Mouse (Mus musculus) lung, postnatal 0 days (tissue): ENCODE measurements around the gene Utp14a. TPM values are rescaled to one million over a fixed set of nuclear protein-coding genes. Genes with fewer than 3 reads are reported as not detected.
A peak's percentile ranks its signal among the peaks of the same experiment; 100 is the strongest.

Source experiments
- ATAC-seq: fragments of 200-750 bp; cut with Nextera tagmentation; 2 replicates; pipeline ENCODE4 v1.8.0; 2017; ENCODE audit warnings: moderate library complexity
- DNase-seq: peaks from one replicate; pipeline ENCODE4 v3.0.0-alpha.2; 2016; ENCODE audit warnings: low spot score
- H3K27ac ChIP-seq: fragments of 300-500 bp; sonication (generic); 2 replicates; pipeline ENCODE4 v1.5.1; 2014; ENCODE audit warnings: antibody characterized with exemption, mild to moderate bottlenecking, low read length, mixed read lengths
- H3K27me3 ChIP-seq: fragments of 300-500 bp; sonication (generic); replicated peaks from 2 replicates; pipeline ENCODE4 v1.6.1; 2014; ENCODE audit warnings: low read length, mixed read lengths; ENCODE audit not compliant: insufficient read depth
- H3K36me3 ChIP-seq: fragments of 300-500 bp; sonication (generic); 2 replicates; pipeline ENCODE4 v1.6.1; 2014; ENCODE audit warnings: low read length, mixed read lengths; ENCODE audit not compliant: insufficient read depth
- H3K4me1 ChIP-seq: fragments of 300-500 bp; sonication (generic); 2 replicates; pipeline ENCODE4 v1.6.1; 2014; ENCODE audit warnings: antibody characterized with exemption, low read depth, low read length, mixed read lengths; ENCODE audit not compliant: insufficient read depth
- H3K4me2 ChIP-seq: fragments of 300-500 bp; sonication (generic); replicated peaks from 2 replicates; pipeline ENCODE4 v1.6.1; 2014; ENCODE audit warnings: low read depth, mild to moderate bottlenecking, low read length, moderate library complexity, mixed read lengths
- H3K4me3 ChIP-seq: fragments of 300-500 bp; sonication (generic); 2 replicates; pipeline ENCODE4 v1.5.1; 2014; ENCODE audit warnings: low read depth, low read length
- H3K9ac ChIP-seq: fragments of 300-500 bp; sonication (generic); replicated peaks from 2 replicates; pipeline ENCODE4 v1.6.1; 2014; ENCODE audit warnings: low read depth, mild to moderate bottlenecking
- H3K9me3 ChIP-seq: fragments of 300-500 bp; sonication (generic); 2 replicates; pipeline ENCODE4 v1.6.1; 2016; ENCODE audit warnings: low read length, mixed read lengths
- CTCF ChIP-seq: IDR thresholded peaks from 2 replicates; pipeline ENCODE4 v1.5.1; 2016; ENCODE audit warnings: antibody characterized with exemption, mild to moderate bottlenecking
- EP300 ChIP-seq: IDR thresholded peaks from 2 replicates; pipeline ENCODE4 v1.6.1; 2016; ENCODE audit warnings: antibody characterized with exemption, mild to moderate bottlenecking, control low read depth
- WGBS: fragments of 180-500 bp; shearing (Covaris S2); extraction: QIAGEN DNeasy Blood & Tissue Kit; methylation state at CpG from one replicate; pipeline ENCODE4 v1.1.7; 2014; 5-methylcytosine and 5-hydroxymethylcytosine counted together
- polyA plus RNA-seq: library from polyadenylated mRNA; unstranded; fragments of >200 nt; fragmentation: Nextera tagmentation; extraction: Ambion mirVana; gene quantifications from 2 replicates; pipeline ENCODE4 v1.2.1, GENCODE M21; 2015

The Utp14a gene
- polyA plus RNA-seq, 1 experiment from 2014 or later = 11.0 TPM

- Histone ChIP-seq H3K27ac (no peak overlapping the region), H3K9me3 (no peaks in the 10 kb centered on the region), H3K36me3 (no peaks in the 10 kb centered on the region), H3K4me3 (no peak overlapping the region), H3K9ac (no peak overlapping the region), H3K4me1 (no peaks in the 10 kb centered on the region), H3K27me3 (no peaks in the 10 kb centered on the region), H3K4me2 (no peak overlapping the region)
- no peak for ATAC-seq
- DNase-seq = no peak
- 70% methylated on average over 7 of the region's 7 CpGs for WGBS
- no peak for TF ChIP-seq EP300
- TF ChIP-seq CTCF = no peak
Observed at GRCm38 (mm10) chrX:48226225-48226624, 30.4 kb upstream of the Utp14a start.

- WGBS = 25% methylated on average over 7 of the region's 7 CpGs
- H3K4me3 ChIP-seq = no peak overlapping the region
- no peak overlapping the region for H3K4me2 ChIP-seq
- no peak overlapping the region for H3K9ac ChIP-seq
- no peaks in the 10 kb centered on the region for H3K9me3 ChIP-seq
- peak; percentile 71 for DNase-seq
- H3K36me3 ChIP-seq = no peaks in the 10 kb centered on the region
- TF ChIP-seq CTCF (no peak), EP300 (0 out of 2 replicates have a peak, but pooled peaks have one; percentile 17)
- H3K27ac ChIP-seq = no peak overlapping the region
- no peaks in the 10 kb centered on the region for H3K4me1 ChIP-seq
- peak; percentile 82 for ATAC-seq
- no peaks in the 10 kb centered on the region for H3K27me3 ChIP-seq
Observed at GRCm38 (mm10) chrX:48234417-48234816, 22.2 kb upstream of the Utp14a start.

- H3K27ac ChIP-seq = peak overlapping the region; percentile 83
- ATAC-seq (peak; percentile 59), DNase-seq (no peak)
- no peaks in the 10 kb centered on the region for H3K4me1 ChIP-seq
- peak overlapping the region; percentile 48 for H3K4me3 ChIP-seq
- H3K36me3 ChIP-seq = no peaks in the 10 kb centered on the region
- 15% methylated on average over 18 of the region's 18 CpGs for WGBS
- no peak for TF ChIP-seq EP300
- no peak for TF ChIP-seq CTCF
- H3K4me2 ChIP-seq = peak overlapping the region; percentile 58
- H3K9me3 ChIP-seq = no peaks in the 10 kb centered on the region
- H3K27me3 ChIP-seq = no peaks in the 10 kb centered on the region
- H3K9ac ChIP-seq = 0 out of 2 replicates have a peak overlapping the region, but pooled peaks have one; percentile 32
Observed at GRCm38 (mm10) chrX:48255830-48256428, 733 bp upstream of the Utp14a start.

DNA sequence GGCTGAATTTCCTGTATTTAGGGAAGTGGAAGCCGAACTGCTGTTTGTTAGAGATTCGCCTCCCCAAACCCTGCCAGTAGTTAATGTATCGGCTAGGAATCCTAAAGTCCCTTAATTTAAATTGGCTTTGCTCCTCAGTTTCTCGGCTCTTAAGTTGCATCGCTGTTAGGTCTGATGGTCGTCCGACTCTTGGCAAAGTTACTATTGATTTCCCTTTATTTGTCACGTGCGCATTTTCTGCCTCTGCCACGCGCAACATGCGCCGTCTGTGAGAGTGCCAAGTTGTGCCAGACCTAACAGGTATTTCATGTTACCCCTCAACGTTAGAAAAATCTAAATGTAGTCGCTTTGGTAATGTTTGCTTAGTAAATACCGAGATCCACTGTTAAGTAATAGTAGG is 349 bp downstream of the Utp14a start:
- peak overlapping the region; percentile 48 for H3K4me3 ChIP-seq
- H3K4me2 ChIP-seq = peak overlapping the region; percentile 58
- DNase-seq (peak; percentile 11), ATAC-seq (no peak)
- H3K9me3 ChIP-seq = no peaks in the 10 kb centered on the region
- H3K9ac ChIP-seq = peak overlapping the region; percentile 13; the same call in 1 of the 2 replicates
- peak overlapping the region; percentile 83; the same call in 1 of the 2 replicates for H3K27ac ChIP-seq
- H3K36me3 ChIP-seq = no peaks in the 10 kb centered on the region
- TF ChIP-seq EP300 = no peak
- no peak for TF ChIP-seq CTCF
- H3K27me3 ChIP-seq = no peaks in the 10 kb centered on the region
- WGBS = 6% methylated on average over 16 of the region's 16 CpGs
- H3K4me1 ChIP-seq = no peaks in the 10 kb centered on the region

DNA sequence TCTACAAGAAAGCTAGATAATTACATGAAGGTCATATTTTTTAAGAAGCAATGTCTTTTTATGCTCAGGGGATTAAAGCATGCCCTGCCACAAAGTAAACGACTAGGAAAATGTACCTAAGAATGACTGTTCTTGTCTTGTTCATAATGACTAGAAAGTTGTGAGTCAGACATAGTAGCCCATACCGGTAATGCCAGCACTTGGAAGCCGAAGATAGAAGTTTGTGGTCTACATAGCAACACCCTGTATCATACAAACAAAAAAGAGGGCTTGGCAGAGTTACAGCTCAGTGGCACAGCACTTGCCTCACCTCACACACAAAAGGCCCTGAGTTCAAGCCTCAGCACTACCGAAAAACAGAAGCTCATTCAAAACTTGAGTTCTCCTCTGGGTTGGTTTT is 15.0 kb downstream of the Utp14a start:
- H3K36me3 ChIP-seq = no peaks in the 10 kb centered on the region
- no peak for ATAC-seq
- TF ChIP-seq CTCF (no peak), EP300 (no peak)
- H3K4me3 ChIP-seq = no peak overlapping the region
- H3K9ac ChIP-seq = no peak overlapping the region
- no peak overlapping the region for H3K4me2 ChIP-seq
- no peak overlapping the region for H3K27ac ChIP-seq
- 70% methylated on average over 4 of the region's 4 CpGs for whole genome bisulfite sequencing
- DNase-seq = no peak
- no peaks in the 10 kb centered on the region for H3K27me3 ChIP-seq
- no peaks in the 10 kb centered on the region for H3K9me3 ChIP-seq
- no peaks in the 10 kb centered on the region for H3K4me1 ChIP-seq

DNA sequence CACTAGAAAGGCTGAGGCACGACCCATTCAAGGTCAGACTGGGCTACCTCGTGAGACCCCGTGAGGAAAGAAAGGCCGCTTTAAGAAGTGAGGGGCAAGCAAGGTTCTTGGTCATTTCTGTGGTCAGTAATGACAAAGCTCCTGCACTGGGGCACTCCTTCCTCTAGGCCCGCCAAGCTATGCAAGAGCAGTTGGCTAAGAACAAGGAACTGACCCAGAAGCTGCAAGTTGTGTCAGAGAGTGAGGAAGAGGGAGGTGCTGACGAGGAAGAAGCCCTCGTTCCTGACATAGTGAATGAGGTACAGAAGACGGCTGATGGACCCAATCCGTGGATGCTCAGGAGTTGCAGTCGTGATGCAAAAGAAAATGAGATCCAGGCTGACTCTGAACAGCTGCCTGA is 18.0 kb downstream of the Utp14a start:
- Histone ChIP-seq H3K27me3 (no peaks in the 10 kb centered on the region), H3K27ac (no peak overlapping the region), H3K4me1 (no peaks in the 10 kb centered on the region), H3K9ac (no peak overlapping the region), H3K4me3 (no peak overlapping the region), H3K4me2 (no peak overlapping the region), H3K9me3 (no peaks in the 10 kb centered on the region), H3K36me3 (no peaks in the 10 kb centered on the region)
- ATAC-seq (no peak), DNase-seq (no peak)
- TF ChIP-seq EP300 (no peak), CTCF (no peak)
- 72% methylated on average over 10 of the region's 10 CpGs for WGBS
